Mouse (Mus musculus) Patski (cell line): ENCODE results near the gene Ephx1. TPM values are rescaled to one million over a fixed set of nuclear protein-coding genes. Genes with fewer than 3 reads are reported as not detected.
A peak's percentile ranks its signal among the peaks of the same experiment; 100 is the strongest.

Source experiments
- ATAC-seq: fragments of 100-300 bp; one replicate; pipeline ENCODE4 v1.8.0; 2021
- CTCF ChIA-PET: fragments of 350-600 bp; sonication (Branson Sonifier 250); formaldehyde crosslinking; loops from one replicate; lab custom pipeline; 2022; ENCODE audit warnings: inconsistent platforms; lab: Charles Lee
- POLR2A ChIA-PET: fragments of 350-600 bp; sonication (Branson Sonifier 250); formaldehyde crosslinking; loops from one replicate; lab custom pipeline; 2022; ENCODE audit warnings: antibody characterized with exemption, inconsistent platforms; lab: Charles Lee
- DNase-seq: peaks from one replicate; pipeline ENCODE4 v3.0.0-alpha.2; 2011; ENCODE audit warnings: low read depth, low spot score
- H3K27me3 ChIP-seq: fragments of 371-371 bp; one replicate; pipeline ENCODE4 v1.5.1; 2021
- CTCF ChIP-seq: fragments of 100-300 bp; IDR thresholded peaks from one replicate; pipeline ENCODE4 v1.5.1; 2021
- in situ Hi-C: fragments of 300-500 bp; cut with MboI; formaldehyde crosslinking; loops from 3 replicates; pipeline ENCODE4 v1.11.1; 2018; ENCODE audit warnings: low pct_unique_long_range_greater_than_20kb, mixed read lengths
- polyA plus RNA-seq: library from polyadenylated mRNA; unstranded; gene quantifications from one replicate; pipeline ENCODE4 v1.2.3, GENCODE M21; 2021

Gene Ephx1
- polyA plus RNA-seq, 1 experiment from 2014 or later = 10.9 TPM

GRCm38 (mm10) chr1:180979484-180980251, 41.0 kb downstream of the Ephx1 start:
- ATAC-seq (no peak), DNase-seq (no peak)
- ChIA-PET CTCF (interaction anchor here (0.8 to 1.1 kb wide), 2 partner anchors 65 to 74 kb away, joined by 3 read pairs; no protein-coding TSS in a partner anchor), POLR2A (no interaction called here)
- H3K27me3 ChIP-seq = peaks cover 3% of the 10 kb centered on the region
- in situ Hi-C loops = no loop called here
- no peak for TF ChIP-seq CTCF

GRCm38 (mm10) chr1:180976110-180976679, 44.5 kb downstream of the Ephx1 start:
- DNase-seq (no peak), ATAC-seq (no peak)
- H3K27me3 ChIP-seq = no peaks in the 10 kb centered on the region
- in situ Hi-C loops = no loop called here
- ChIA-PET CTCF (interaction anchor here (1.0 to 1.7 kb wide), 2 partner anchors 18 to 37 kb away, joined by 3 to 8 read pairs; no protein-coding TSS in a partner anchor), POLR2A (interaction anchor here (0.6 to 1.2 kb wide), 2 partner anchors 72 to 73 kb away, joined by 3 to 4 read pairs; partner anchors contain the start of gene Pycr2)
- no peak for TF ChIP-seq CTCF

GRCm38 (mm10) chr1:180974126-180974746, 46.5 kb downstream of the Ephx1 start:
- ATAC-seq (no peak), DNase-seq (no peak)
- POLR2A ChIA-PET = no interaction called here
- in situ Hi-C loops = loop anchor here (5.0 kb wide), 1 partner anchor 72 kb away; the partner anchor contains the start of gene Pycr2
- no peaks in the 10 kb centered on the region for H3K27me3 ChIP-seq
- no peak for TF ChIP-seq CTCF
- CTCF ChIA-PET = interaction anchor here (0.8 to 3.0 kb wide), 9 partner anchors 22 to 102 kb away, joined by 3 to 12 read pairs (median 7); partner anchors contain the start of gene Pycr2

GRCm38 (mm10) chr1:180972941-180973340, 47.8 kb downstream of the Ephx1 start:
- DNase-seq (no peak), ATAC-seq (no peak)
- H3K27me3 ChIP-seq = no peaks in the 10 kb centered on the region
- no peak for TF ChIP-seq CTCF
- ChIA-PET CTCF (interaction anchor here (1.8 to 3.3 kb wide), 4 partner anchors 34 to 74 kb away, joined by 10 to 12 read pairs (median 11); no protein-coding TSS in a partner anchor), POLR2A (no interaction called here)
- in situ Hi-C loops = loop anchor here (5.0 kb wide), 1 partner anchor 71 kb away; the partner anchor contains the start of gene Pycr2

GRCm38 (mm10) chr1:180967261-180967660, 53.4 kb downstream of the Ephx1 start:
- H3K27me3 ChIP-seq = no peaks in the 10 kb centered on the region
- DNase-seq (no peak), ATAC-seq (no peak)
- CTCF ChIA-PET = interaction anchor here (1.1 to 1.3 kb wide), 2 partner anchors 15 to 66 kb away, joined by 3 to 4 read pairs; no protein-coding TSS in a partner anchor
- POLR2A ChIA-PET = no interaction called here
- in situ Hi-C loops = no loop called here
- no peak for TF ChIP-seq CTCF

- in situ Hi-C loops = no loop called here
- no peak for TF ChIP-seq CTCF
- DNase-seq = no peak
- ChIA-PET POLR2A (interaction anchor here (1.3 kb wide), 1 partner anchor 24 kb away, joined by 3 read pairs; the partner anchor contains the start of gene Tmem63a), CTCF (interaction anchor here (1.1 kb wide), 2 partner anchors 56 to 65 kb away, joined by 3 read pairs; no protein-coding TSS in a partner anchor)
- peak; percentile 52 for ATAC-seq
- H3K27me3 ChIP-seq = no peaks in the 10 kb centered on the region
Measured at GRCm38 (mm10) chr1:180966542-180966941, 54.2 kb downstream of the Ephx1 start.

- no peak for ATAC-seq
- no peak for DNase-seq
- in situ Hi-C loops = no loop called here
- no peaks in the 10 kb centered on the region for H3K27me3 ChIP-seq
- ChIA-PET CTCF (interaction anchor here (1.1 kb wide), 2 partner anchors 55 to 65 kb away, joined by 3 read pairs; no protein-coding TSS in a partner anchor), POLR2A (interaction anchor here (1.3 kb wide), 1 partner anchor 24 kb away, joined by 3 read pairs; the partner anchor contains the start of gene Tmem63a)
- no peak for TF ChIP-seq CTCF
Measured at GRCm38 (mm10) chr1:180965786-180966185, 54.9 kb downstream of the Ephx1 start.

GRCm38 (mm10) chr1:180958797-180959196, 61.9 kb downstream of the Ephx1 start:
- ATAC-seq (no peak), DNase-seq (no peak)
- in situ Hi-C loops = no loop called here
- no peaks in the 10 kb centered on the region for H3K27me3 ChIP-seq
- CTCF ChIA-PET = interaction anchor here (1.1 kb wide), 1 partner anchor 17 kb away, joined by 3 read pairs; no protein-coding TSS in a partner anchor
- POLR2A ChIA-PET = no interaction called here
- TF ChIP-seq CTCF = no peak

- ChIA-PET CTCF (interaction anchor here (1.1 kb wide), 1 partner anchor 18 kb away, joined by 3 read pairs; no protein-coding TSS in a partner anchor), POLR2A (no interaction called here)
- no peak for ATAC-seq
- no peak for TF ChIP-seq CTCF
- no peak for DNase-seq
- H3K27me3 ChIP-seq = no peaks in the 10 kb centered on the region
- in situ Hi-C loops = no loop called here
Measured at GRCm38 (mm10) chr1:180957989-180958388, 62.7 kb downstream of the Ephx1 start.

- H3K27me3 ChIP-seq = no peaks in the 10 kb centered on the region
- ChIA-PET CTCF (no interaction called here), POLR2A (no interaction called here)
- no peak for DNase-seq
- TF ChIP-seq CTCF = no peak
- in situ Hi-C loops = no loop called here
- ATAC-seq = no peak
Measured at GRCm38 (mm10) chr1:180956973-180957381, 63.7 kb downstream of the Ephx1 start.
